ENCODE assay signal across 20 mouse cellular contexts in genomic region chr19:5891521-5892258, GRCm38 (mm10). TPM values are rescaled to one million over a fixed set of nuclear protein-coding genes. Genes with fewer than 3 reads are reported as not detected.
DNase-seq lines count a peak whose midpoint lies in the region; ATAC-seq lines count a peak whose summit lies in the region.
"Had no signal": no experiment of that assay in that cellular context is flagged by ENCODE, and none has a peak within 500 bp of the region (broad histone marks: within the 10 kb centered on the region; RNA-seq: fewer than 3 reads in every experiment).

No protein-coding gene starts in this region.

- H3K36me3 ChIP-seq in heart, embryonic 10.5 days, result peaks cover 27% of the 10 kb centered on the region
- peaks cover 3% of the 10 kb centered on the region; the same call in 1 of the 2 replicates for H3K36me3 ChIP-seq in hindbrain, embryonic 11.5 days (ENCODE audit: control insufficient read depth, insufficient read depth, low read length)
- H3K36me3 ChIP-seq in hindbrain, embryonic 12.5 days, result peaks cover 20% of the 10 kb centered on the region
- H3K36me3 ChIP-seq in embryonic facial prominence, embryonic 10.5 days (replicated peaks), result peaks cover 41% of the 10 kb centered on the region

- H3K9ac ChIP-seq in hindbrain, embryonic 11.5 days (ENCODE audit: low read depth, low read length), result no peak overlapping the region
- no peak overlapping the region for H3K9ac ChIP-seq in hindbrain, embryonic 12.5 days
- H3K9ac ChIP-seq: embryonic facial prominence, embryonic 15.5 days; lung, embryonic 15.5 days; neural tube, embryonic 12.5 days had no signal

- H3K4me3 ChIP-seq in heart, embryonic 10.5 days, result no peak overlapping the region
- H3K4me3 ChIP-seq in hindbrain, embryonic 11.5 days (ENCODE audit: low read depth, low read length), result no peak overlapping the region
- no peak overlapping the region for H3K4me3 ChIP-seq in hindbrain, embryonic 12.5 days
- 0 out of 2 replicates have a peak overlapping the region, but pooled peaks have one; percentile 13 for H3K4me3 ChIP-seq in embryonic facial prominence, embryonic 10.5 days
- H3K4me3 ChIP-seq: embryonic facial prominence, embryonic 15.5 days; lung, embryonic 15.5 days; neural tube, embryonic 12.5 days had no signal

- no peaks in the 10 kb centered on the region for H3K9me3 ChIP-seq in heart, embryonic 10.5 days
- no peaks in the 10 kb centered on the region for H3K9me3 ChIP-seq in hindbrain, embryonic 11.5 days (ENCODE audit: control insufficient read depth, low read length)
- H3K9me3 ChIP-seq in hindbrain, embryonic 12.5 days (replicated peaks), result no peaks in the 10 kb centered on the region
- H3K9me3 ChIP-seq in embryonic facial prominence, embryonic 10.5 days, result no peaks in the 10 kb centered on the region
- H3K9me3 ChIP-seq: embryonic facial prominence, embryonic 15.5 days; lung, embryonic 15.5 days; neural tube, embryonic 12.5 days had no signal

- WGBS in heart, embryonic 10.5 days, result 87% methylated on average over 12 of the region's 12 CpGs
- WGBS in hindbrain, embryonic 11.5 days, result 88% methylated on average over 12 of the region's 12 CpGs
- 95% methylated on average over 12 of the region's 12 CpGs for WGBS in hindbrain, embryonic 12.5 days
- 93% methylated on average over 12 of the region's 12 CpGs for WGBS in embryonic facial prominence, embryonic 10.5 days

- H3K4me2 ChIP-seq in hindbrain, embryonic 11.5 days (replicated peaks; ENCODE audit: low read depth, low read length), result no peak overlapping the region
- no peak overlapping the region for H3K4me2 ChIP-seq in hindbrain, embryonic 12.5 days (replicated peaks)
- H3K4me2 ChIP-seq: embryonic facial prominence, embryonic 15.5 days; liver, embryonic 11.5 days; lung, embryonic 15.5 days had no signal

- no peak for ATAC-seq in hindbrain, embryonic 11.5 days (ENCODE audit: low FRiP score)
- no peak for ATAC-seq in hindbrain, embryonic 12.5 days (ENCODE audit: low FRiP score)
- ATAC-seq: activated CD4-positive, CD25-positive, alpha-beta regulatory T cell, adult 4 months; midbrain, embryonic 16.5 days; Patski had no signal

- no peak for DNase-seq in heart, embryonic 10.5 days (ENCODE audit: low spot score)
- DNase-seq in heart, adult 9 months (ENCODE audit: low spot score in 2 of 2), result no peak
- no peak for DNase-seq in hindbrain, embryonic 11.5 days (ENCODE audit: low spot score)
- DNase-seq in brain, adult 2 months (ENCODE audit: low read depth, low spot score), result peak; percentile 45
- no peak for DNase-seq in embryonic facial prominence, embryonic 10.5 days (ENCODE audit: low spot score)
- DNase-seq in left cerebral cortex, adult 8-10 months (ENCODE audit: low spot score in 2 of 2), result no peak
- DNase-seq: adrenal gland, postnatal 25 days; cerebellum, adult 9-11 months; layer of hippocampus, postnatal 36 days; right cerebral cortex, postnatal 25 days; thymus, postnatal 14 days had no signal

- peak overlapping the region; percentile 4; the same call in 1 of the 2 replicates for H3K27ac ChIP-seq in heart, embryonic 10.5 days
- H3K27ac ChIP-seq in hindbrain, embryonic 11.5 days (ENCODE audit: low read depth, low read length), result 0 out of 2 replicates have a peak overlapping the region, but pooled peaks have one; percentile 5
- no peak overlapping the region for H3K27ac ChIP-seq in hindbrain, embryonic 12.5 days
- no peak overlapping the region for H3K27ac ChIP-seq in embryonic facial prominence, embryonic 10.5 days (replicated peaks)
- H3K27ac ChIP-seq: embryonic facial prominence, embryonic 15.5 days; lung, embryonic 15.5 days; neural tube, embryonic 12.5 days; stomach, postnatal 0 days had no signal

- H3K27me3 ChIP-seq in heart, embryonic 10.5 days (ENCODE audit: insufficient read depth, poor library complexity, severe bottlenecking), result no peaks in the 10 kb centered on the region
- no peaks in the 10 kb centered on the region for H3K27me3 ChIP-seq in hindbrain, embryonic 11.5 days (ENCODE audit: control insufficient read depth, insufficient read depth, low read length)
- H3K27me3 ChIP-seq in hindbrain, embryonic 12.5 days, result no peaks in the 10 kb centered on the region
- H3K27me3 ChIP-seq in embryonic facial prominence, embryonic 10.5 days (replicated peaks; ENCODE audit: low read depth, poor library complexity, severe bottlenecking), result 0 out of 2 replicates have a peak, but pooled peaks cover 5% of the 10 kb centered on the region
- H3K27me3 ChIP-seq: embryonic facial prominence, embryonic 15.5 days; lung, embryonic 15.5 days; neural tube, embryonic 12.5 days; Patski had no signal

- H3K4me1 ChIP-seq in heart, embryonic 10.5 days, result peaks cover 30% of the 10 kb centered on the region
- H3K4me1 ChIP-seq in hindbrain, embryonic 11.5 days (replicated peaks; ENCODE audit: control insufficient read depth, insufficient read depth, low read length), result peaks cover 2% of the 10 kb centered on the region; the same call in 1 of the 2 replicates
- H3K4me1 ChIP-seq in hindbrain, embryonic 12.5 days, result peaks cover 21% of the 10 kb centered on the region
- H3K4me1 ChIP-seq in embryonic facial prominence, embryonic 10.5 days, result peaks cover 32% of the 10 kb centered on the region

RNA-seq across cellular contexts. Expression of gene Tigd3, which starts 2.3 kb away (rescaled TPM):
- polyA plus RNA-seq in heart, embryonic 10.5 days (2016; fragmentation: Nextera tagmentation; extraction: Ambion mirVana), result 2.4 and 2.9 TPM in 2 replicates
- 7.0 and 7.5 TPM in 2 replicates for polyA plus RNA-seq in hindbrain, embryonic 11.5 days (2014; fragmentation: Nextera tagmentation; extraction: Ambion mirVana)
- 11.0 and 11.3 TPM in 2 replicates for polyA plus RNA-seq in hindbrain, embryonic 12.5 days (2016; fragmentation: Nextera tagmentation; extraction: Ambion mirVana)
- 6.8 and 7.4 TPM in 2 replicates for polyA plus RNA-seq in embryonic facial prominence, embryonic 10.5 days (2016; fragmentation: Nextera tagmentation; extraction: Ambion mirVana)
- total RNA-seq in left cerebral cortex, adult 8-10 months (2022), result 1 to 10 TPM; 3.9 to 5.6 (median 5.0) TPM

RNA-seq across cellular contexts. Expression of gene Slc25a45, which starts 14.1 kb away (rescaled TPM):
- 2.1 and 2.5 TPM in 2 replicates for polyA plus RNA-seq in heart, embryonic 10.5 days (2016; fragmentation: Nextera tagmentation; extraction: Ambion mirVana)
- 1.0 and 1.1 TPM in 2 replicates for polyA plus RNA-seq in hindbrain, embryonic 11.5 days (2014; fragmentation: Nextera tagmentation; extraction: Ambion mirVana)
- polyA plus RNA-seq in hindbrain, embryonic 12.5 days (2016; fragmentation: Nextera tagmentation; extraction: Ambion mirVana), result 2.0 and 2.2 TPM in 2 replicates
- polyA plus RNA-seq in embryonic facial prominence, embryonic 10.5 days (2016; fragmentation: Nextera tagmentation; extraction: Ambion mirVana), result 2.5 and 2.9 TPM in 2 replicates
- total RNA-seq in left cerebral cortex, adult 8-10 months (2022), result 1 to 10 TPM; 3.2 to 5.1 (median 4.1) TPM

RNA-seq across cellular contexts. Expression of gene Frmd8, which starts 16.6 kb away (rescaled TPM):
- polyA plus RNA-seq in heart, embryonic 10.5 days (2016; fragmentation: Nextera tagmentation; extraction: Ambion mirVana), result 40.6 and 46.3 TPM in 2 replicates
- polyA plus RNA-seq in hindbrain, embryonic 11.5 days (2014; fragmentation: Nextera tagmentation; extraction: Ambion mirVana), result 14.9 and 15.8 TPM in 2 replicates
- 28.7 and 29.9 TPM in 2 replicates for polyA plus RNA-seq in hindbrain, embryonic 12.5 days (2016; fragmentation: Nextera tagmentation; extraction: Ambion mirVana)
- polyA plus RNA-seq in embryonic facial prominence, embryonic 10.5 days (2016; fragmentation: Nextera tagmentation; extraction: Ambion mirVana), result 44.6 and 45.4 TPM in 2 replicates
- total RNA-seq in left cerebral cortex, adult 8-10 months (2022), result 10 to 100 TPM; 12.1 to 19.9 (median 13.7) TPM

RNA-seq across cellular contexts. Expression of gene Dpf2, which starts 21.1 kb away (rescaled TPM):
- 134 and 150 TPM in 2 replicates for polyA plus RNA-seq in heart, embryonic 10.5 days (2016; fragmentation: Nextera tagmentation; extraction: Ambion mirVana)
- 154 and 171 TPM in 2 replicates for polyA plus RNA-seq in hindbrain, embryonic 11.5 days (2014; fragmentation: Nextera tagmentation; extraction: Ambion mirVana)
- polyA plus RNA-seq in hindbrain, embryonic 12.5 days (2016; fragmentation: Nextera tagmentation; extraction: Ambion mirVana), result 161 and 177 TPM in 2 replicates
- polyA plus RNA-seq in embryonic facial prominence, embryonic 10.5 days (2016; fragmentation: Nextera tagmentation; extraction: Ambion mirVana), result 231 and 251 TPM in 2 replicates
- 10 to 100 TPM; 76.4 to 87.8 (median 81.6) TPM for total RNA-seq in left cerebral cortex, adult 8-10 months (2022)

RNA-seq across cellular contexts. Expression of gene Cdc42ep2, which starts 32.9 kb away (rescaled TPM):
- 5.9 and 7.4 TPM in 2 replicates for polyA plus RNA-seq in heart, embryonic 10.5 days (2016; fragmentation: Nextera tagmentation; extraction: Ambion mirVana)
- 3.4 TPM in 2 replicates for polyA plus RNA-seq in hindbrain, embryonic 11.5 days (2014; fragmentation: Nextera tagmentation; extraction: Ambion mirVana)
- polyA plus RNA-seq in hindbrain, embryonic 12.5 days (2016; fragmentation: Nextera tagmentation; extraction: Ambion mirVana), result 5.1 and 6.1 TPM in 2 replicates
- polyA plus RNA-seq in embryonic facial prominence, embryonic 10.5 days (2016; fragmentation: Nextera tagmentation; extraction: Ambion mirVana), result 1.5 and 2.2 TPM in 2 replicates
- total RNA-seq in left cerebral cortex, adult 8-10 months (2022), result 1 to 10 TPM; 6.1 to 7.4 (median 6.4) TPM

Comparison
In these comparisons a context has a peak if more than half of its experiments do, and no peak if none do; other contexts are left out.
1. H3K27ac ChIP-seq: peak in heart, embryonic 10.5 days (single experiment) and hindbrain, embryonic 11.5 days (single experiment); none in hindbrain, embryonic 12.5 days (single experiment) and embryonic facial prominence, embryonic 10.5 days (single experiment).